Comparison of ENCODE assay signal across 24 mouse cellular contexts in the genomic region with DNA sequence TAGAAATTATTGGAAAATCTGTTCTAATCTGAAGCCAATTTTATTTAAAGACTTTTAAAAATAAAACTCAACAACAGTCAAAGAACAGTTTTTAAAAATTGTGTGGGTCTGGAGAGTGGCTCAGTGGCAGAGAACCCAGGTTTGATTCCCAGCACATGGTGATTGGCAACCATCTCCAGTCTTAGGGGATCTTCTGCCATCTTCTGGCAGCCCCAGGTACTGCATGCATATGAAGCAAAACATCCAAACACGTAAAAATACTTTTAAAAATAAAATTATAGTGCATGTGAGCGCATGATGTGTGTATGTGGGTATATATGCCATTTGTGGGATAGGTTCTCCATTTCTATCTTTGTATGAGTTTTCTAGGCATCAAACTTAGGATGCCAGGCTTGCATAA. TPM values are rescaled to one million over a fixed set of nuclear protein-coding genes. Genes with fewer than 3 reads are reported as not detected.
DNase-seq lines count a peak whose midpoint lies in the region; TF ChIP-seq lines count a peak whose summit lies in the region.
"Had no signal": no experiment of that assay in that cellular context is flagged by ENCODE, and none has a peak within 500 bp of the region (broad histone marks: within the 10 kb centered on the region; RNA-seq: fewer than 3 reads in every experiment).

No protein-coding gene starts in this region.

- no peaks in the 10 kb centered on the region for H3K36me3 ChIP-seq in MEL (ENCODE audit: control insufficient read depth in 1 of 2, insufficient read depth in 2 of 2, low read length in 2 of 2)
- no peaks in the 10 kb centered on the region for H3K36me3 ChIP-seq in kidney, adult 2 months (ENCODE audit: control insufficient read depth, insufficient read depth, low read length)
- H3K36me3 ChIP-seq: heart, embryonic 12.5 days; hindbrain, embryonic 10.5 days; midbrain, embryonic 12.5 days had no signal

- 83% methylated on average over 2 of the region's 2 CpGs for WGBS in kidney, adult 2 months

- TF ChIP-seq POLR2A in MEL (IDR thresholded peaks at IDR 0.05; ENCODE audit: control insufficient read depth in 1 of 2, insufficient read depth in 1 of 2, low read depth in 1 of 2, low read length in 2 of 2, poor library complexity in 1 of 2), result no peak
- TF ChIP-seq POLR2A in kidney, adult 2 months (IDR thresholded peaks at IDR 0.05; ENCODE audit: low read depth, low read length), result no peak

- H3K9ac ChIP-seq in MEL (ENCODE audit: control insufficient read depth, low read depth, low read length, poor library complexity, severe bottlenecking), result no peak overlapping the region
- H3K9ac ChIP-seq: forebrain, embryonic 13.5 days; heart, embryonic 12.5 days; midbrain, embryonic 12.5 days had no signal

- peak; percentile 46 for TF ChIP-seq CTCF in layer of hippocampus, adult 2 months (conservative IDR thresholded peaks at IDR 0.05)
- TF ChIP-seq CTCF in MEL (IDR thresholded peaks at IDR 0.05 in 2 of 3, conservative IDR thresholded peaks at IDR 0.05 in 1 of 3; ENCODE audit: control insufficient read depth in 1 of 3, insufficient read depth in 1 of 3, low read depth in 2 of 3, low read length in 3 of 3, poor library complexity in 1 of 3, severe bottlenecking in 1 of 3), result peak; percentile 51 to 57 (median 55)
- no peak for TF ChIP-seq CTCF in kidney, adult 2 months (conservative IDR thresholded peaks at IDR 0.05; ENCODE audit: insufficient read depth, insufficient read length, low read depth, low read length)

- no peaks in the 10 kb centered on the region for H3K79me2 ChIP-seq in MEL (ENCODE audit: control insufficient read depth, insufficient read depth, low read length, poor library complexity)

- TF ChIP-seq RAD21 in MEL (IDR thresholded peaks at IDR 0.05; ENCODE audit: low read depth, low read length), result peak; percentile 51

- no peak for TF ChIP-seq EP300 in MEL (IDR thresholded peaks at IDR 0.05; ENCODE audit: low read depth in 1 of 2, low read length in 2 of 2)

- no peak overlapping the region for H3K4me3 ChIP-seq in layer of hippocampus, adult 2 months
- H3K4me3 ChIP-seq in MEL (ENCODE audit: control insufficient read depth in 1 of 2, insufficient read depth in 1 of 2, low read depth in 2 of 2, low read length in 2 of 2), result no peak overlapping the region
- H3K4me3 ChIP-seq in kidney, adult 2 months (ENCODE audit: insufficient read depth, low read depth, low read length), result no peak overlapping the region
- H3K4me3 ChIP-seq: forebrain, embryonic 13.5 days; heart, embryonic 12.5 days; hindbrain, embryonic 10.5 days; midbrain, embryonic 12.5 days had no signal

- DNase-seq in layer of hippocampus, adult 2 months (ENCODE audit: low spot score in 2 of 2), result no peak
- no peak for DNase-seq in layer of hippocampus, postnatal 25 days (ENCODE audit: extremely low spot score in 1 of 2, low spot score in 1 of 2)
- DNase-seq in testis, postnatal 10 days (ENCODE audit: low spot score), result peak; percentile 36
- no peak for DNase-seq in testis, postnatal 14 days (ENCODE audit: low spot score)
- DNase-seq in MEL (ENCODE audit: low read depth, low spot score), result peak; percentile 39
- DNase-seq in induced T-regulatory cell, adult 2 months (ENCODE audit: low read depth), result peak; percentile 4
- DNase-seq in kidney, adult 2 months, result no peak
- no peak for DNase-seq in frontal cortex, postnatal 14 days (ENCODE audit: low spot score in 2 of 2)
- DNase-seq: adrenal gland, postnatal 14 days; cerebellum, adult 8-10 months; heart, postnatal 10 days; kidney, adult 8-10 months; kidney, postnatal 25 days; lung, postnatal 14 days; right cerebral cortex, postnatal 25 days; spleen, adult 18-20 months had no signal

- H3K27me3 ChIP-seq in MEL (ENCODE audit: control insufficient read depth in 1 of 2, insufficient read depth in 2 of 2, low read length in 2 of 2), result no peaks in the 10 kb centered on the region
- no peaks in the 10 kb centered on the region for H3K27me3 ChIP-seq in kidney, adult 2 months (replicated peaks; ENCODE audit: control insufficient read depth, insufficient read depth, low read length)
- H3K27me3 ChIP-seq: forebrain, embryonic 13.5 days; heart, embryonic 12.5 days; midbrain, embryonic 12.5 days had no signal

- H3K9me3 ChIP-seq in MEL (replicated peaks; ENCODE audit: insufficient read depth, low read length), result no peaks in the 10 kb centered on the region
- H3K9me3 ChIP-seq: forebrain, embryonic 13.5 days; heart, embryonic 12.5 days; hindbrain, embryonic 10.5 days; midbrain, embryonic 12.5 days had no signal

- H3K27ac ChIP-seq in layer of hippocampus, adult 2 months, result no peak overlapping the region
- H3K27ac ChIP-seq in MEL (ENCODE audit: control insufficient read depth, low read depth, low read length), result no peak overlapping the region
- H3K27ac ChIP-seq in kidney, adult 2 months (ENCODE audit: insufficient read depth, low read depth, low read length), result no peak overlapping the region
- H3K27ac ChIP-seq: forebrain, embryonic 13.5 days; hindbrain, embryonic 10.5 days; midbrain, embryonic 12.5 days had no signal

- H3K4me1 ChIP-seq in MEL (ENCODE audit: control insufficient read depth in 1 of 2, insufficient read depth in 2 of 2, low read length in 2 of 2), result no peaks in the 10 kb centered on the region
- no peaks in the 10 kb centered on the region for H3K4me1 ChIP-seq in kidney, adult 2 months (ENCODE audit: control insufficient read depth, insufficient read depth, low read length)
- H3K4me1 ChIP-seq: forebrain, embryonic 13.5 days; heart, embryonic 12.5 days; hindbrain, embryonic 10.5 days; midbrain, embryonic 12.5 days had no signal

TF ChIP-seq in MEL, 35 proteins besides CTCF, POLR2A, EP300 and RAD21:
- TF ChIP-seq MXI1 (IDR thresholded peaks at IDR 0.05; ENCODE audit: low read depth, low read length) (no peak), JUND (IDR thresholded peaks at IDR 0.05; ENCODE audit: low read depth, low read length) (no peak), BHLHE40 (IDR thresholded peaks at IDR 0.05; ENCODE audit: borderline replicate concordance, low read depth, low read length) (no peak), ZC3H11A (IDR thresholded peaks at IDR 0.05; ENCODE audit: low read depth, low read length) (peak; percentile 9; the same call in 1 of the 2 replicates), GATA1 (IDR thresholded peaks at IDR 0.05; ENCODE audit: low read depth, low read length) (no peak), TBP (IDR thresholded peaks at IDR 0.05; ENCODE audit: low read depth, low read length) (no peak), ETS1 (IDR thresholded peaks at IDR 0.05; ENCODE audit: low read depth, low read length) (no peak), HCFC1 (IDR thresholded peaks at IDR 0.05; ENCODE audit: low read depth, low read length) (no peak), ZNF384 (IDR thresholded peaks at IDR 0.05; ENCODE audit: low read depth, low read length) (no peak), POLR2AphosphoS5 (IDR thresholded peaks at IDR 0.05; ENCODE audit: borderline replicate concordance, low read depth, low read length) (no peak), POLR2AphosphoS2 (IDR thresholded peaks at IDR 0.05; ENCODE audit: low read length) (no peak), NELFE (IDR thresholded peaks at IDR 0.05; ENCODE audit: low read depth, low read length) (no peak), MAZ (IDR thresholded peaks at IDR 0.05; ENCODE audit: low read depth, low read length) (no peak), MYC (IDR thresholded peaks at IDR 0.05; ENCODE audit: low read depth, low read length) (0 out of 2 replicates have a peak, but pooled peaks have one; percentile 40), GABPA (IDR thresholded peaks at IDR 0.05; ENCODE audit: low read depth, low read length) (no peak), TAL1 (IDR thresholded peaks at IDR 0.05; ENCODE audit: low read length) (no peak), USF2 (IDR thresholded peaks at IDR 0.05; ENCODE audit: borderline replicate concordance in 1 of 2, insufficient read depth in 1 of 2, low read depth in 1 of 2, low read length in 2 of 2) (no peak), MEF2A (IDR thresholded peaks at IDR 0.05; ENCODE audit: extremely low read depth, insufficient replicate concordance, low read depth, low read length, poor library complexity, severe bottlenecking) (no peak), SMC3 (IDR thresholded peaks at IDR 0.05; ENCODE audit: low read depth, low read length) (peak; percentile 45)

RNA-seq across cellular contexts. Expression of a gene that starts 26.9 kb away (rescaled TPM):
- total RNA-seq in layer of hippocampus, adult 2 months (2021), result not detected
- not detected for total RNA-seq in layer of hippocampus, postnatal 25 days (2021)
- total RNA-seq in MEL (2012; rRNA removed), result not detected in 2 replicates
- not detected for polyA plus RNA-seq in MEL (2012; ENCODE audit: insufficient read depth in 1 of 2, insufficient read length in 2 of 2, low read depth in 1 of 2, low replicate concordance in 2 of 2, missing spikeins in 1 of 2)
- polyA plus RNA-seq in kidney, adult 2 months (2012; rRNA removed), result 0.62 and 3.3 TPM in 2 replicates
- total RNA-seq: granulocyte monocyte progenitor cell, adult 5-6 weeks; left cerebral cortex, postnatal 25 days; megakaryocyte progenitor cell, adult 5-6 weeks; monocyte, adult 5-6 weeks had no signal
- polyA plus RNA-seq: forebrain, embryonic 13.5 days; hindbrain, embryonic 10.5 days had no signal

Comparison
In these comparisons a context has a peak if more than half of its experiments do, and no peak if none do; other contexts are left out.
1. DNase-seq: peak in testis, postnatal 10 days (single experiment), MEL (single experiment) and induced T-regulatory cell, adult 2 months (single experiment); none in layer of hippocampus, adult 2 months (0 of 2), layer of hippocampus, postnatal 25 days (0 of 2), testis, postnatal 14 days (single experiment), kidney, adult 2 months (single experiment) and frontal cortex, postnatal 14 days (0 of 2).